Mouse (Mus musculus) megakaryocyte progenitor cell, adult 5-6 weeks (primary cell): ENCODE measurements around the gene Sema4b. TPM values are rescaled to one million over a fixed set of nuclear protein-coding genes. Genes with fewer than 3 reads are reported as not detected.

Source experiments
- ATAC-seq: replicated peaks from 2 replicates; pipeline ENCODE4 v1.8.0; 2016; ENCODE audit warnings: mild to moderate bottlenecking, moderate TSS enrichment, inconsistent platforms; ENCODE audit not compliant: poor library complexity
- total RNA-seq, 2 experiments: library from RNA; stranded (forward) in 1 of 2; stranded (reverse) in 1 of 2; fragments of 157-497, 149-512 nt in 1 of 2; fragments of 200-1000 nt in 1 of 2; gene quantifications; 2 replicates each; pipeline versions ENCODE4 v1.2.3 to v1.2.4; 2015 to 2017

The Sema4b gene
- total RNA-seq, 2 experiments from 2014 or later = 6.6 to 8.1 TPM

- ATAC-seq = no peak
Observed at GRCm38 (mm10) chr7:80195576-80196263, 9.1 kb downstream of the Sema4b start.

- 0 out of 2 replicates have a peak, but pooled peaks have one; percentile 23 for ATAC-seq
Observed at GRCm38 (mm10) chr7:80197371-80197770, 10.7 kb downstream of the Sema4b start.

- ATAC-seq = peak; percentile 67
Observed at GRCm38 (mm10) chr7:80197941-80198778, 11.5 kb downstream of the Sema4b start.

DNA sequence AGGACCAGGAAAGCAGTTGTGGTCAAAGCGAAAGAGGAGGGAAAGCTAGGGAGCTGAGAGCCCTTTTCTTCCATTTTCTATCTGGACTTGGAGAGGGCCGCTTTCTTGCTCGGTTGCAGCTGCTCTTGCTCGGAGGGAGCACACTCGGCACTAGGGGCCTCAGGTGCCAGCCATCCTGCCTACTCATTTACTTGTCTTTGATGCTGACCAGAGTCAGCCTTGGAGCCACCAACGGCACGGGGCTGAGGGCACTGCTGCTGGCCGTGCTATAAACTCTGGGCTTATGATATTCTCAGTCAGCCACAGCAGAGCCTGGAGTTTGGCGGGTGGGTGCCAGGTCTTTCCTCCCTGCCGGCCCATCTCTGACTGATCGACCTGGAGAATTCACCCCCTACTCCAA, 12.2 kb downstream of the Sema4b start:
- 0 out of 2 replicates have a peak, but pooled peaks have one; percentile 7 for ATAC-seq

- ATAC-seq = no peak
Observed at GRCm38 (mm10) chr7:80199286-80199685, 12.6 kb downstream of the Sema4b start.

DNA sequence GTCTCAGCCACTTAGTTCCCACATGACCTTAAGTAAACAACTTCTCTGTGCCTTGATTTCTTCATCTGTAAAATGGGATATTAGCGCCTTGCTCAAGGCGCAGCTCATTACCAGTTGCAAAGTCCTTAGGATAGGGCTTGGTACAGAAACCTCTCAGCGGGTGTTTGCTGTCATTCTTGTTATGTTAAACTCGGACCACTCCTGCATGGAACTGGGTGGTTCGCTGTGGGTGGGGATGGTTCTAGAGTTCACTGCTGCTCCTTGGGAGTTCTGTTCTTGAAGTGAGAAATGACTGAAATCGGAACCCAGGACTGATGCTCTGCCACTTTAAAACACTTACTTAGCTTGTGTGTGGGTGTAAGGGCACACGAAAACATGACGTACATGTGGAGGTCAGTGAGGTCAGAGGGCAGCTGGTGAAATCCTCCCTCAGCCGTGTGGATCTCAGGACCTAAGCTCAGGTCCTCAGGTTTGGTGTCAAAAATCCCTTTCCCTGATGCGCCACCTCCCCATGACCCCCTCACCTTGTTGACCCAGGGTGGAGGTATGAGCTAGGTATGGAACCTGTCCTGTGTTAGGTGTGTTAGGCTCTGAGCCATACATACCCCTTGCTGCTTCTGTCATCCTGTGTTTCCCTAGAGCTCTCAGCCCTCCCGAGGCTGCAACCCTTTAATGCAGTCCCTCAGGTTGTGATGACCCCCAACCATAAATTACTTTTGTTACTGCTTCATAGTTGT, 13.4 kb downstream of the Sema4b start:
- no peak for ATAC-seq

GRCm38 (mm10) chr7:80200588-80200945, 13.9 kb downstream of the Sema4b start:
- ATAC-seq = no peak

GRCm38 (mm10) chr7:80200963-80201539, 14.4 kb downstream of the Sema4b start:
- no peak for ATAC-seq

GRCm38 (mm10) chr7:80201888-80202540, 15.4 kb downstream of the Sema4b start:
- ATAC-seq = no peak

- no peak for ATAC-seq
Observed at GRCm38 (mm10) chr7:80202961-80203360, 16.3 kb downstream of the Sema4b start.

DNA sequence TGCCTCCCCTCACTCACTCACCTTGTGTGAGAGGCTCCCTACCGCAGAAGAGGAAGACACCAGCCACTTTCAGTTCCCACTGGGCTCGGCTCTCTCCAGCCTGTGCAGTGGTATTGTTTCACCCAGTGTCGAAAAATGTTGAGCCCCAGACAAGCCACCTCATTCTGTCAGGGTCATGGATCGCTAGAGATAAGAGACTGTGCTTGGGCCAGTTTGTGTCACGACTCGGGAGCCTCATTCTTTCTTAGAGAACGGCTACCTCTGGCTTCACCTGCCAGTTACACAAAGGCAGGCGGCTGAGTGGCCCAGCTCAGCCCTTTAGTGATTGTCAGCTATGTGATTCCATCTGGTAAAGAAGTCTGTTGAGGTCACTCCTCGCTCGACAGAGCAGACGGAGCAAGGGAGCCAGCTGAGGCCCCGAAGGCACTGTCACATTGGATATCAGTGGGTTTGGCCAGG, 17.0 kb downstream of the Sema4b start:
- peak; percentile 47 for ATAC-seq

DNA sequence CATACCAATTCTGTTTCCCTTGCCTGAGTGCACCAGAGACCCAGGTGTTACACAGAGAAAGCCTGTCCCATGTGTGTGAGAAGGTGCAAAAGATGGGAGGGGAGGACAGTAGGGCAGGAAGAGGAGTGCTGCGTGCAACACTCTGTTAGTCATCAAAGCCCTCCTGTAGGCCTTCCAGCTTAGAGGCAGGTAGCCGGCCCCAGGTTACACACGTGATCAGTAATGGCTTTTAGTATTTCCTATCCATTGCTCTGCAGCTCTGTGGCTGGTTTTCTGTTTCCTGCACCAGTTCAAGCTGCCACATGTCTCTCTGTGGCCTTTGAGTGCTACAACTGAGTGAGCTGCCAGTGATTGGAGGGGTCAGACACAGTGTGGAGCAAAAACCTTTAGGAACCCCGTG, 17.7 kb downstream of the Sema4b start:
- no peak for ATAC-seq

GRCm38 (mm10) chr7:80204961-80205360, 18.3 kb downstream of the Sema4b start:
- no peak for ATAC-seq

GRCm38 (mm10) chr7:80205705-80206589, 19.3 kb downstream of the Sema4b start:
- ATAC-seq = no peak

- no peak for ATAC-seq
Observed at GRCm38 (mm10) chr7:80207314-80207731, 20.7 kb downstream of the Sema4b start.

DNA sequence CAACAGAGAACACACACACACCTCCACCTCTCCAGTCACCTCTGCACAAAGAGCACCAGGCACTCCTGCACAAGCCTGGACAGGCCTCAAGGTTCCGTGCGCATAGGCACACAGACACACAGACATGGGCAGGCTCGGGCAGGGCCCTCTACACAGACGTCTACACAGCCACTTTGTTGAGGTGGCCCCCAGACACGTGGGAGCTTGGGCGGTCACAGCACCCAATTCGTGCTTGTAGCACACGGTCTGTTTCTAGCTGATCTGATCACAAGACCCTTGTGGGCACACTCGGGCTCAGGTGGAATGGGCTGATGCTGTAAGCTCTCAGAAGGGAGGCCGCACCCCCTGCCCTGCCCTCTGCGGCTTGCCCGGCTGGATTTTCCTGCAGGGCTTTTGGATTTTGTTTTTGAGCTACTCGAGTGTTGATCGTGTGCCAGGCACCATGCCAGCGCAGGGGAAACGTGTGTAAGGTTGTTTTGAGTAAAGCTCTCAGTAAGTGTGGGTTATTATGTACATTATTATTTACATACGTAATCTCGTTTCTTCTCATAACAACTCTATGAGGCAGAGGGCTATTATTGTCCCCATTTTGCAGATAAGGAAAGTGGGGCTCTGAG, 21.5 kb downstream of the Sema4b start:
- ATAC-seq = no peak

- ATAC-seq = peak; percentile 64
Observed at GRCm38 (mm10) chr7:80208738-80209430, 22.2 kb downstream of the Sema4b start.

GRCm38 (mm10) chr7:80209669-80210068, 23.0 kb downstream of the Sema4b start:
- ATAC-seq = peak; percentile 45
